Mouse (Mus musculus) E14TG2a.4 (cell line): ENCODE measurements around the gene Chsy1.

Source experiments
- CTCF ChIP-seq: conservative IDR thresholded peaks from 2 replicates; pipeline ENCODE4 v1.5.1; 2014; ENCODE audit warnings: low read length
- NANOG ChIP-seq: IDR thresholded peaks from 2 replicates; pipeline ENCODE4 v1.6.1; 2014; ENCODE audit warnings: borderline replicate concordance, low read length, mixed read lengths
- POU5F1 ChIP-seq: IDR thresholded peaks from 2 replicates; pipeline ENCODE4 v1.6.1; 2014; ENCODE audit warnings: low read length, borderline replicate concordance

- TF ChIP-seq CTCF = no peak
- TF ChIP-seq NANOG = no peak
- TF ChIP-seq POU5F1 = no peak
Measured at GRCm38 (mm10) chr7:66116906-66117482, 7.7 kb downstream of the Chsy1 start.
